Mouse (Mus musculus) megakaryocyte progenitor cell, adult 5-6 weeks (primary cell): Measurements from ENCODE around the gene Sult3a2. TPM values are rescaled to one million over a fixed set of nuclear protein-coding genes. Genes with fewer than 3 reads are reported as not detected.
"Not testable (repeated sequence)": the region's sequence is repeated elsewhere in the genome, so short reads cannot be mapped to it uniquely, and the experiment has no call there.

Experiments
- ATAC-seq: replicated peaks from 2 replicates; pipeline ENCODE4 v1.8.0; 2016; ENCODE audit warnings: mild to moderate bottlenecking, moderate TSS enrichment, inconsistent platforms; ENCODE audit not compliant: poor library complexity
- total RNA-seq, 2 experiments: library from RNA; stranded (forward) in 1 of 2; stranded (reverse) in 1 of 2; fragments of 157-497, 149-512 nt in 1 of 2; fragments of 200-1000 nt in 1 of 2; gene quantifications; 2 replicates each; pipeline versions ENCODE4 v1.2.3 to v1.2.4; 2015 to 2017

Gene Sult3a2
- total RNA-seq (2015) = not detected in 2 replicates
- total RNA-seq (2017) = not detected in 2 replicates

- no peak for ATAC-seq
Observed at GRCm38 (mm10) chr10:33786604-33787003, at the start of gene Sult3a2. TSS of gene Sult3a2 (minus strand) at chr10:33786704.

DNA sequence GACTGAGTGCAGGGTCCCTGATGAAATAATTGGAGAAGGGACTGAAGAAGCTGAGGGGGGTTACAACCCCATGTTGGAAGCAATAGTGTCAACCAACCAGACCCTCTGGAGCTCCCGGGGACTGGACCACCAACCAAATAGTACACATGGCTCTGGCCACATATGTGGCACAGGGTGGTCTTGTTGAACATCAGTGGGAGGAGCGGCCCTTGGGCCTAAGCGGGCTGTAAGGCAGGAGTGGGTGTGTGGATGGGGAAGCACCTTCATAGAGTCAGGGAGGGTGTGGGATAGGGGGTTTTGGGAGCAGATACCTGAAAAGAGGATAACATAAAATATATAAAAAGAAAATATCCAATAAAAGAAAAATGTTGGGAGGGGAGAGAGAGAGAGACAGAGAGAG lies 34.4 kb upstream of the Sult3a2 start:
- ATAC-seq = no peak

DNA sequence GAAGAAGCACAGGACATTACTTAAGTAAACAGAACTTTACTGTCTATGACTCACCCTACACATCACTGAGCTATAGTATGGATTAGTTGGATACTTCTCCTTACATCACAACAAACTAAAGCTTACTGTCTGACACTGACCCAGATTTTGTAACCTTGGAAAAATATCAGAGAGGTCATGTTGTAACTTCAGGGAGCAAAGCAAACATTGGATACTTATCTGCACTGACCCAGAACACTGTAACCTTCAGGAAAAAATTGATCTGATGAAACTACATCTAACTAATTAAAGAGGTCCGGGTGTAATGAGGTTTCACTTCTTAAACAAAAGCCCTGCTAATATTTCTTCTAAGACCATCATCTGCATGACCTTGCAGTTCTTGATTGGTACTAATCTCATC lies 30.4 kb upstream of the Sult3a2 start:
- ATAC-seq = no peak

GRCm38 (mm10) chr10:33814266-33814665 lies 27.8 kb upstream of the Sult3a2 start:
- ATAC-seq = no peak

GRCm38 (mm10) chr10:33811807-33812206 lies 25.3 kb upstream of the Sult3a2 start:
- ATAC-seq = no peak

GRCm38 (mm10) chr10:33797221-33797949 lies 10.9 kb upstream of the Sult3a2 start:
- ATAC-seq = not testable (repeated sequence)

DNA sequence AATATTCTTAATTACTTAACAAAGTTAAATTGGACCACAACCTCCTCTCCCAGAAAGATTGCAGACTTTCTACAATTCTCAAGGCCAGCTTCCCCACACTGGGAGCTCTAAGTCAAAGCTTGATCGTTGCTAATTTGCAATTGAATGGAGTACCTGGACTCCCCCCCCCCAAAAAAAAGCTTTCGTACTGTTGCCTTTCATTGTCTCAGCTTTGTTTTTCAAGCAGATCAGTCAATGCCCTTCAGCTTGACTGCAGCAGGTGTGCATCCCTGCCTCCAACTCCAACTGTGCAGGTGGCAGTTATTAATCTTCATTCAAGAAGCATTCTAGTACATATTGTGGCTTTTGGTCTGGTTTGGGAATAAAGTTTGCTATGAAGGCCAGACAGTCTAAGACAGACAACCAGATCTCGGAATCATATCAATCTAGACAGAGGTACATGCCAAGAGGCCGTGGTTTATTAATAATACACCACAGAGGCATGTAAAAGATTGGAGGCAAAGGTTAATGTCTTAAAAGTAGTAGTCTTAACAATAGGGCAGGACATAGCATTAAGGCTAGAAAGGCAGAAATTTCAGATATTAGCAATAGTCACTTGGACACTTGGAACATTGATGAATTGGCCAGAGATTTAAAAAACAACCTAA lies 9.9 kb upstream of the Sult3a2 start:
- not testable (repeated sequence) for ATAC-seq

DNA sequence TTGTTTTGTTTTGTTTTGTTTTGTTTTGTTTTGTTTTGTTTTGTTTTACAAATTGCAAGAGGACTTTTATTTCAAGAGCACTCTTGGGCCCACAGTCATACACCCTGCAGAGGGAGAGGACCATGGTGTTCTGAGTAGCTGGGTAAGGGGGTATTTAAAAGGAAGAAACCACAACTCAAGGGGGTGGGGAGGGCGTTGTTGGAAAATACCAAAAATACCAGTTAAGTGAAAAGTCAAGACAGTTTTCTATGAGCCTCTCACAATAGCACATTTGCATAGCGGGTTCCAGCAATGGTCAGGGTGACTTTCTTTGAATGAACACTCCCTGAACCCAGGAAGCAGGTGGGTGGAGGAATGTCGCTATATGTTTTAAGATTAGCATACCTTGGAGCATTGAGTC lies 5.7 kb upstream of the Sult3a2 start:
- ATAC-seq = not testable (repeated sequence)

GRCm38 (mm10) chr10:33787541-33787940 lies 1.0 kb upstream of the Sult3a2 start:
- no peak for ATAC-seq

GRCm38 (mm10) chr10:33735251-33735650 lies 51.3 kb downstream of the Sult3a2 start:
- not testable (repeated sequence) for ATAC-seq

- ATAC-seq = no peak
Observed at GRCm38 (mm10) chr10:33733241-33733640, 53.3 kb downstream of the Sult3a2 start.

GRCm38 (mm10) chr10:33732409-33733185 lies 53.9 kb downstream of the Sult3a2 start:
- ATAC-seq = no peak

- no peak for ATAC-seq
Observed at GRCm38 (mm10) chr10:33723764-33724163, 62.7 kb downstream of the Sult3a2 start.

GRCm38 (mm10) chr10:33721827-33722438 lies 64.6 kb downstream of the Sult3a2 start:
- no peak for ATAC-seq

Other genes starting within 250 kb of the Sult3a2 start
- gene Clvs2, start 161.9 kb downstream of the Sult3a2 start, total RNA-seq (2015) = not detected in 2 replicates
- gene Clvs2, start 161.9 kb downstream of the Sult3a2 start, total RNA-seq (2017) = not detected in 2 replicates
- not detected in 2 replicates for gene Sult3a1, start 71.0 kb upstream of the Sult3a2 start, total RNA-seq (2015)
- not detected in 2 replicates for gene Sult3a1, start 71.0 kb upstream of the Sult3a2 start, total RNA-seq (2017)
- not detected in 2 replicates for gene Rsph4a, start 118.4 kb upstream of the Sult3a2 start, total RNA-seq (2015)
- gene Rsph4a, start 118.4 kb upstream of the Sult3a2 start, total RNA-seq (2017) = not detected in 2 replicates
- gene Zup1, start 164.6 kb upstream of the Sult3a2 start, total RNA-seq (2015) = 26.6 and 35.2 TPM in 2 replicates
- 26.3 and 39.5 TPM in 2 replicates for gene Zup1, start 164.6 kb upstream of the Sult3a2 start, total RNA-seq (2017)
- gene Rwdd1, start 232.9 kb upstream of the Sult3a2 start, total RNA-seq (2015) = 188 and 197 TPM in 2 replicates
- 166 and 213 TPM in 2 replicates for gene Rwdd1, start 232.9 kb upstream of the Sult3a2 start, total RNA-seq (2017)